Mouse (Mus musculus) forebrain, embryonic 10.5 days (tissue): ENCODE measurements around the gene Hoxd8. TPM values are rescaled to one million over a fixed set of nuclear protein-coding genes. Genes with fewer than 3 reads are reported as not detected.

Source experiments
- DNase-seq: peaks from one replicate; pipeline ENCODE4 v3.0.0-alpha.2; 2017; ENCODE audit warnings: low spot score; ENCODE audit errors: extremely low spot score
- H3K27ac ChIP-seq: fragments of 300-500 bp; sonication (generic); 2 replicates; pipeline ENCODE4 v1.5.1; 2016; ENCODE audit warnings: mild to moderate bottlenecking
- H3K27me3 ChIP-seq: fragments of 300-500 bp; sonication (generic); 2 replicates; pipeline ENCODE4 v1.6.1; 2016; ENCODE audit warnings: mild to moderate bottlenecking; ENCODE audit not compliant: poor library complexity, severe bottlenecking
- H3K36me3 ChIP-seq: fragments of 300-500 bp; sonication (generic); replicated peaks from 2 replicates; pipeline ENCODE4 v1.6.1; 2016; ENCODE audit warnings: mild to moderate bottlenecking, moderate library complexity
- H3K4me1 ChIP-seq: fragments of 300-500 bp; sonication (generic); 2 replicates; pipeline ENCODE4 v1.6.1; 2016
- H3K4me3 ChIP-seq: fragments of 300-500 bp; sonication (generic); 2 replicates; pipeline ENCODE4 v1.5.1; 2016; ENCODE audit warnings: mild to moderate bottlenecking, moderate library complexity
- H3K9me3 ChIP-seq: fragments of 300-500 bp; sonication (generic); 2 replicates; pipeline ENCODE4 v1.6.1; 2016; ENCODE audit warnings: mild to moderate bottlenecking, moderate library complexity
- WGBS: fragments of 180-500 bp; shearing (Covaris S2); methylation state at CpG from one replicate; pipeline ENCODE4 v1.1.7; 2016; 5-methylcytosine and 5-hydroxymethylcytosine counted together
- polyA plus RNA-seq: library from polyadenylated mRNA; unstranded; fragments of >200 nt; fragmentation: Nextera tagmentation; extraction: Ambion mirVana; gene quantifications from 2 replicates; pipeline ENCODE4 v1.2.1, GENCODE M21; 2016

Hoxd8 gene
- polyA plus RNA-seq, 1 experiment from 2014 or later, result not detected

DNA sequence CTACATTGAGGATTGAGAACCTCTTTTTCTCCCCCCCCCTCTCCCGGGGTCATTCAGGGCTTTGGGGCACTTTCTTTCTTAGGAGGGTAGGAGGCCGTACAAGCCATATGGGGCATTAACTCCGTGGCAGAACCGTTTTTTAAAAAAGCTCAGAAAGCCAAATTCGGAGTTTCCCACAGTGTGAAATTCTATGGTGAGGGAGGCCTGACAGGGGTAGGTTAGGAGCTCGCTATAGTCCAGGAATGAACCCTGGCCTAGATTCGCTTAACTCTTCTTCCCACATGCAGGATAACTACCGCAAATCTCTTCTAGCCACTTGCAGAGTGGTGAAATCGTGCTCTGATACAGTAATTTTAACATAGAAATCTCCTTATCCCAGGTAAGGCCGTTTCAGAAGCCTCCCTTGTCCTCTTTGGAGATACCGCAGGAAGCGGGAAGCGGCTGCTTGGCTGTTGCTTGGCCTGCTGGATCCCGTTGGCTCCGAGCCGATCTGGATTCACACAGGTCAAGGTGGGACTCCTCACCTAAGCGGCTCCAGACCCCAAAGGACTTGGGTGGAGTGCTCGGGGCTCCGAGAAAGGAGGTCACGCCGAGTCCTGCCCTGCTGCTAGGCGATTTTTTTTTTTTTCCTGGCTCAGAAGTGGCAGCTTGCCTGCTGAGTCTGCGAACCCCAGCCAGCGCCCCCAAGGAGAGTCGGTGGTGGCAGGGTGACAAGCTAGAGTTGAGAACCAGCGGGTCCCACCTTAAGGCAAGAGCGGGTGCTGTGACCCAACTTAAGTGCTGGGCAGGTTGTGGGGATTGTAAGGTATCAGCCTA lies 30.8 kb downstream of the Hoxd8 start:
- H3K9me3 ChIP-seq, result no peaks in the 10 kb centered on the region
- peak; percentile 60 for DNase-seq
- H3K27ac ChIP-seq, result no peak overlapping the region
- H3K4me3 ChIP-seq, result no peak overlapping the region
- H3K27me3 ChIP-seq, result peaks cover 100% of the 10 kb centered on the region
- peaks cover 8% of the 10 kb centered on the region for H3K4me1 ChIP-seq
- no peaks in the 10 kb centered on the region for H3K36me3 ChIP-seq
- under 1% methylated on average over 27 of the region's 27 CpGs for WGBS

GRCm38 (mm10) chr2:74735851-74736687 lies 31.7 kb downstream of the Hoxd8 start:
- Histone ChIP-seq H3K4me3 (no peak overlapping the region; the same call in 1 of the 2 replicates), H3K4me1 (peaks cover 11% of the 10 kb centered on the region), H3K27me3 (peaks cover 100% of the 10 kb centered on the region), H3K36me3 (no peaks in the 10 kb centered on the region), H3K9me3 (no peaks in the 10 kb centered on the region), H3K27ac (no peak overlapping the region)
- peak; percentile 65 for DNase-seq
- under 1% methylated on average over 42 of the region's 42 CpGs for WGBS

- Histone ChIP-seq H3K27ac (no peak overlapping the region), H3K4me3 (no peak overlapping the region), H3K36me3 (no peaks in the 10 kb centered on the region), H3K4me1 (peaks cover 11% of the 10 kb centered on the region), H3K9me3 (no peaks in the 10 kb centered on the region), H3K27me3 (peaks cover 100% of the 10 kb centered on the region)
- DNase-seq, result peak; percentile 33
- WGBS, result 2% methylated on average over 15 of the region's 15 CpGs
Observed at GRCm38 (mm10) chr2:74736688-74737577, 32.5 kb downstream of the Hoxd8 start.

- under 1% methylated on average over 7 of the region's 7 CpGs for WGBS
- no peaks in the 10 kb centered on the region for H3K9me3 ChIP-seq
- peak; percentile 48 for DNase-seq
- peaks cover 11% of the 10 kb centered on the region for H3K4me1 ChIP-seq
- H3K27ac ChIP-seq, result no peak overlapping the region
- H3K36me3 ChIP-seq, result no peaks in the 10 kb centered on the region
- H3K4me3 ChIP-seq, result no peak overlapping the region
- peaks cover 100% of the 10 kb centered on the region for H3K27me3 ChIP-seq
Observed at GRCm38 (mm10) chr2:74737578-74738070, 33.2 kb downstream of the Hoxd8 start.

GRCm38 (mm10) chr2:74738623-74739475 lies 34.4 kb downstream of the Hoxd8 start:
- peaks cover 11% of the 10 kb centered on the region for H3K4me1 ChIP-seq
- DNase-seq, result peak; percentile 34
- under 1% methylated on average over 20 of the region's 20 CpGs for WGBS
- H3K9me3 ChIP-seq, result no peaks in the 10 kb centered on the region
- H3K27ac ChIP-seq, result no peak overlapping the region
- peaks cover 100% of the 10 kb centered on the region for H3K27me3 ChIP-seq
- H3K4me3 ChIP-seq, result no peak overlapping the region
- H3K36me3 ChIP-seq, result no peaks in the 10 kb centered on the region

DNA sequence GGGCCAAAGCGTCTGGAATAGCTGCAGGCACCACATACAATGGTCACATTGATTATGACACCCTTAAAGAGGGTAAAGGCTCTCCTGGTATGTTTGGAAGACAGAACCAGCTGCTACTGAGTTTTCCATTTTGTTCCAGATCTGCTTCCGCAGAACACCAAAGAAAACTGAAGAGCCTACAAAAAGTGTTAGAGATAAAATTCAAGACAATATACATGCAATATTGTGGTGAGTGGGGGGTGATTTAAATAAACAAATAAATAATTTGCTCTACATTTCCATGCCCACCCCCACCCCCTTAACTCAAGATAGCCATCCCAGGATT lies 35.0 kb downstream of the Hoxd8 start:
- 2% methylated on average over 2 of the region's 2 CpGs for WGBS
- Histone ChIP-seq H3K9me3 (no peaks in the 10 kb centered on the region), H3K36me3 (no peaks in the 10 kb centered on the region), H3K4me3 (no peak overlapping the region), H3K27me3 (peaks cover 100% of the 10 kb centered on the region), H3K27ac (no peak overlapping the region), H3K4me1 (peaks cover 11% of the 10 kb centered on the region)
- no peak for DNase-seq

GRCm38 (mm10) chr2:74739869-74740268 lies 35.5 kb downstream of the Hoxd8 start:
- peaks cover 11% of the 10 kb centered on the region for H3K4me1 ChIP-seq
- peak; percentile 31 for DNase-seq
- H3K27me3 ChIP-seq, result peaks cover 100% of the 10 kb centered on the region
- H3K27ac ChIP-seq, result no peak overlapping the region
- 1% methylated on average over 14 of the region's 14 CpGs for WGBS
- H3K9me3 ChIP-seq, result no peaks in the 10 kb centered on the region
- H3K36me3 ChIP-seq, result no peaks in the 10 kb centered on the region
- no peak overlapping the region for H3K4me3 ChIP-seq

DNA sequence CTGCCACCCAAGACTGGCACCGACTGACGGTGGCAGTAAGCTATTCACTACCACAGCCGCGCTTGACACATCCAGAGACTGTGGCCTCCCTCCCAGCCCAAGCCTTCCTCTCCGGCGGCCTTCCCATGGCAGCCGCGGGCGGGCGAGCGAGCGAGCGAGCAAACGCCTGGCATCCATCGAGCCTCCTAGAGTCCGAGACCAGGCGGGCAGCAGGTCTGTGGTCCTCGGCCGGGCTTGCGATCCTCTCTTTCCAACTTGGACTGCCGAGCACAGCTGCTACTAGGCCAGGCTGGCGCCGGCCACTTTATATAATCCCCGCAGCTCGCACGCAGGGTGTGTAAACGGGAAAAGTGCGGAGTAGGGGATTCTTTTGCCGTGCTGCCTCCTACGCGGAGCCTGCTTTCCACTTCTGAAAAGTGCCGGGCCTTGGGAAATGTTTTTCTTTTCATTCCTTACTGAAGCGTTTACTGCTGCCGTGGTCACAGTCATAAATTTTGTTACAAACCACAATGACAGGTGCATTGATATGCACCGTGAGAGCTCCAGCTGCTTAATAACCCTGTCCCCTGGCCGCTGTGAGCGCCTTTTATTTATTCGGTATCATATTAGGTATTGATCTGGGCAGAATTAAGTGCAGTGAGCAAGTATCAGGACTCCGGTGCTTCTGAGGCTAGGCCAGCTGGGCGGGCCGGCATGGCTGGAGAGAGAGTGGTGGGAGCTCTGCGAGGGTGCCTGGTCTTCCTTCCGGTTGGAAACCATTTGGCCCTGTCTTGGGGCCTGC lies 36.1 kb downstream of the Hoxd8 start:
- H3K4me1 ChIP-seq, result peaks cover 11% of the 10 kb centered on the region
- under 1% methylated on average over 43 of the region's 43 CpGs for WGBS
- peak; percentile 54 for DNase-seq
- peaks cover 100% of the 10 kb centered on the region for H3K27me3 ChIP-seq
- H3K9me3 ChIP-seq, result no peaks in the 10 kb centered on the region
- no peak overlapping the region for H3K27ac ChIP-seq
- no peak overlapping the region for H3K4me3 ChIP-seq
- H3K36me3 ChIP-seq, result no peaks in the 10 kb centered on the region

GRCm38 (mm10) chr2:74741252-74741978 lies 37.0 kb downstream of the Hoxd8 start:
- Histone ChIP-seq H3K27ac (no peak overlapping the region), H3K4me1 (peaks cover 5% of the 10 kb centered on the region), H3K36me3 (no peaks in the 10 kb centered on the region), H3K27me3 (peaks cover 100% of the 10 kb centered on the region), H3K9me3 (no peaks in the 10 kb centered on the region), H3K4me3 (no peak overlapping the region)
- DNase-seq, result peak; percentile 20
- 26% methylated on average over 2 of the region's 3 CpGs for WGBS

DNA sequence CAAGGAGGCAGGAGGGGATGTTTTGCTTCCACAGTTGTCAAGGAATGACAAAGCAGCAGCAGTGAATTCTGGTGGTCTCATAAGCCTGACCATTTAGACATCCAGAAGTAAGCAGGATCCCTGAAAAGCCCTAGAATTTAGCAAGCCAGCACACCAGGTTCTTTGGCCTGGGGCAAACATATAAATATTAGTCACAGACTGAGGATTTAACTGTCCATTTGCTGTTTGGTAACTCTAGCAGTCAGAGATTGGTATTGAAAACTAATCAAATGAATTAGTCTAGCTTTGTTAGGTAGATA lies 37.5 kb downstream of the Hoxd8 start:
- H3K4me3 ChIP-seq, result no peak overlapping the region
- H3K4me1 ChIP-seq, result peaks cover 10% of the 10 kb centered on the region
- H3K9me3 ChIP-seq, result no peaks in the 10 kb centered on the region
- peaks cover 100% of the 10 kb centered on the region for H3K27me3 ChIP-seq
- DNase-seq, result no peak
- H3K36me3 ChIP-seq, result no peaks in the 10 kb centered on the region
- no peak overlapping the region for H3K27ac ChIP-seq
